Mouse (Mus musculus) heart, adult 8-10 months (tissue): ENCODE measurements around the gene Pecam1. TPM values are rescaled to one million over a fixed set of nuclear protein-coding genes. Genes with fewer than 3 reads are reported as not detected.
"Not testable (repeated sequence)": the region's sequence is repeated elsewhere in the genome, so short reads cannot be mapped to it uniquely, and the experiment has no call there.

ENCODE experiments used
- DNase-seq: peaks from one replicate; pipeline ENCODE4 v3.0.0; 2022; ENCODE audit warnings: low spot score
- microRNA-seq: library from miRNA; unstranded; fragments of <30 nt; microRNA quantifications from one replicate; pipeline ENCODE4 v1.2.0, GENCODE M21; 2022
- total RNA-seq, 4 experiments: library from RNA; stranded (reverse); gene quantifications; 2 replicates each; pipeline ENCODE4 v1.2.4; 2022

The Pecam1 gene
- total RNA-seq, 4 experiments from 2014 or later = 97.3 to 119 (median 109) TPM

GRCm38 (mm10) chr11:106627692-106628091 lies 122.7 kb downstream of the Pecam1 start:
- peak; percentile 60 for DNase-seq

- DNase-seq = no peak
Measured at GRCm38 (mm10) chr11:106625577-106625976, 124.9 kb downstream of the Pecam1 start.

- DNase-seq = no peak
Measured at GRCm38 (mm10) chr11:106623629-106624028, 126.8 kb downstream of the Pecam1 start.

GRCm38 (mm10) chr11:106622056-106622455 lies 128.4 kb downstream of the Pecam1 start:
- DNase-seq = no peak

- DNase-seq = not testable (repeated sequence)
Measured at GRCm38 (mm10) chr11:106618768-106619167, 131.7 kb downstream of the Pecam1 start.

GRCm38 (mm10) chr11:106617821-106618580 lies 132.4 kb downstream of the Pecam1 start:
- no peak for DNase-seq

GRCm38 (mm10) chr11:106615561-106615960 lies 134.9 kb downstream of the Pecam1 start:
- no peak for DNase-seq

GRCm38 (mm10) chr11:106614339-106614645 lies 136.1 kb downstream of the Pecam1 start:
- peak; percentile 65 for DNase-seq

GRCm38 (mm10) chr11:106613638-106614338 lies 136.6 kb downstream of the Pecam1 start:
- DNase-seq = no peak

GRCm38 (mm10) chr11:106612961-106613637 lies 137.3 kb downstream of the Pecam1 start, which contains the start of gene Tex2:
Gene Tex2 (minus strand): TSS chr11:106613423.
- DNase-seq = peak; percentile 96

- peak; percentile 29 for DNase-seq
Measured at GRCm38 (mm10) chr11:106612209-106612960, 138.0 kb downstream of the Pecam1 start.

- no peak for DNase-seq
Measured at GRCm38 (mm10) chr11:106609731-106610130, 140.7 kb downstream of the Pecam1 start.

GRCm38 (mm10) chr11:106607316-106607715 lies 143.1 kb downstream of the Pecam1 start:
- DNase-seq = no peak

- DNase-seq = no peak
Measured at GRCm38 (mm10) chr11:106606042-106606441, 144.4 kb downstream of the Pecam1 start.

Small RNA genes within 50 kb of the gene (microRNA-seq; reads per million reads assigned to microRNA genes)
- gene Gm25994 = not detected
- 14.6 reads per million, percentile 33 among the genes with 10 or more reads in this experiment for gene Mir3064

Other genes with a start within 250 kb of the Pecam1 start
- gene Tex2, start 137.2 kb downstream of the Pecam1 start, total RNA-seq = 10 to 100 TPM; 37.9 to 56.9 (median 45.0) TPM
- 1 to 10 TPM in 1 of 4 experiments, under 1 TPM in 3; 0.22 to 1.5 (median 0.74) TPM for gene Milr1, start 598 bp upstream of the Pecam1 start, total RNA-seq
- gene Polg2, start 28.9 kb upstream of the Pecam1 start, total RNA-seq = 1 to 10 TPM; 4.2 to 4.9 (median 4.6) TPM
- 100 to 1,000 TPM; 247 to 395 (median 323) TPM for gene Ddx5, start 38.6 kb upstream of the Pecam1 start, total RNA-seq
- gene Cep95, start 38.6 kb upstream of the Pecam1 start, total RNA-seq = 1 to 10 TPM; 3.3 to 6.1 (median 5.3) TPM
- gene Smurf2, start 170.1 kb upstream of the Pecam1 start, total RNA-seq = 10 to 100 TPM; 34.0 to 40.3 (median 37.2) TPM
- gene Kpna2, start 248.9 kb upstream of the Pecam1 start, total RNA-seq = 10 to 100 TPM; 53.9 to 86.8 (median 74.8) TPM